Mouse (Mus musculus) liver, postnatal 0 days (tissue): ENCODE data around the gene Tbx21. TPM values are rescaled to one million over a fixed set of nuclear protein-coding genes. Genes with fewer than 3 reads are reported as not detected.
A peak's percentile ranks its signal among the peaks of the same experiment; 100 is the strongest.

Experiments
- ATAC-seq: fragments of 200-750 bp; cut with Nextera tagmentation; 2 replicates; pipeline ENCODE4 v1.8.0; 2017; ENCODE audit warnings: mild to moderate bottlenecking, moderate library complexity
- DNase-seq: peaks from one replicate; pipeline ENCODE4 v3.0.0-alpha.2; 2016
- H3K27ac ChIP-seq: fragments of 300-500 bp; sonication (generic); 2 replicates; pipeline ENCODE4 v1.5.1; 2014; ENCODE audit warnings: antibody characterized with exemption, moderate library complexity, mild to moderate bottlenecking, low read depth
- H3K27me3 ChIP-seq: fragments of 300-500 bp; sonication (generic); 2 replicates; pipeline ENCODE4 v1.6.1; 2014; ENCODE audit warnings: low read length, control low read depth, mixed read lengths; ENCODE audit not compliant: insufficient read depth
- H3K36me3 ChIP-seq: fragments of 300-500 bp; sonication (generic); replicated peaks from 2 replicates; pipeline ENCODE4 v1.6.1; 2014; ENCODE audit warnings: mild to moderate bottlenecking, control low read depth, low read length, moderate library complexity, mixed read lengths; ENCODE audit not compliant: insufficient read depth
- H3K4me1 ChIP-seq: fragments of 300-500 bp; sonication (generic); 2 replicates; pipeline ENCODE4 v1.6.1; 2014; ENCODE audit warnings: antibody characterized with exemption, mild to moderate bottlenecking, control low read depth; ENCODE audit not compliant: insufficient read depth
- H3K4me2 ChIP-seq: fragments of 300-500 bp; sonication (generic); 2 replicates; pipeline ENCODE4 v1.6.1; 2014; ENCODE audit warnings: low read depth, mild to moderate bottlenecking, low read length, moderate library complexity, mixed read lengths
- H3K4me3 ChIP-seq: fragments of 300-500 bp; sonication (generic); 2 replicates; pipeline ENCODE4 v1.5.1; 2014; ENCODE audit warnings: low read depth, low read length
- H3K9ac ChIP-seq: fragments of 300-500 bp; sonication (generic); replicated peaks from 2 replicates; pipeline ENCODE4 v1.6.1; 2014; ENCODE audit warnings: mild to moderate bottlenecking, moderate library complexity
- H3K9me3 ChIP-seq: fragments of 300-500 bp; sonication (generic); 2 replicates; pipeline ENCODE4 v1.6.1; 2016; ENCODE audit warnings: mild to moderate bottlenecking, control low read depth, low read length, mixed read lengths
- CTCF ChIP-seq: sonication (generic); IDR thresholded peaks from 2 replicates; pipeline ENCODE4 v1.5.1; 2016; ENCODE audit warnings: antibody characterized with exemption, low read depth
- EP300 ChIP-seq: IDR thresholded peaks from 2 replicates; pipeline ENCODE4 v1.6.1; 2016; ENCODE audit warnings: antibody characterized with exemption, low read depth, mild to moderate bottlenecking
- WGBS: fragments of 180-500 bp; shearing (Covaris S2); extraction: QIAGEN DNeasy Blood & Tissue Kit; methylation state at CpG from one replicate; pipeline ENCODE4 v1.1.7; 2014; ENCODE audit not compliant: insufficient replicate concordance; 5-methylcytosine and 5-hydroxymethylcytosine counted together
- polyA plus RNA-seq: library from polyadenylated mRNA; unstranded; fragments of >200 nt; fragmentation: Nextera tagmentation; extraction: Ambion mirVana; gene quantifications from 2 replicates; pipeline ENCODE4 v1.2.1, GENCODE M21; 2015

Gene Tbx21
- polyA plus RNA-seq, 1 experiment from 2014 or later, result 0.27 TPM

- ATAC-seq (peak; percentile 19; the same call in 1 of the 2 replicates), DNase-seq (no peak)
- no peak overlapping the region for H3K27ac ChIP-seq
- H3K27me3 ChIP-seq, result peaks cover 9% of the 10 kb centered on the region; the same call in 1 of the 2 replicates
- H3K4me2 ChIP-seq, result peak overlapping the region; percentile 64
- 71% methylated on average over 63 of the region's 69 CpGs for WGBS
- H3K9ac ChIP-seq, result no peak overlapping the region
- H3K36me3 ChIP-seq, result no peaks in the 10 kb centered on the region
- H3K4me1 ChIP-seq, result peaks cover 14% of the 10 kb centered on the region
- no peaks in the 10 kb centered on the region for H3K9me3 ChIP-seq
- TF ChIP-seq CTCF (no peak), EP300 (no peak)
- H3K4me3 ChIP-seq, result peak overlapping the region; percentile 24; the same call in 1 of the 2 replicates
Observed at GRCm38 (mm10) chr11:97138554-97139226, 23.6 kb upstream of the Tbx21 start.

- 47% methylated on average over 5 of the region's 5 CpGs for WGBS
- H3K4me1 ChIP-seq, result no peaks in the 10 kb centered on the region
- H3K27me3 ChIP-seq, result peaks cover 8% of the 10 kb centered on the region; the same call in 1 of the 2 replicates
- TF ChIP-seq EP300 (no peak), CTCF (no peak)
- H3K9me3 ChIP-seq, result no peaks in the 10 kb centered on the region
- no peak overlapping the region for H3K4me2 ChIP-seq
- no peak overlapping the region for H3K27ac ChIP-seq
- no peak overlapping the region for H3K9ac ChIP-seq
- ATAC-seq, result no peak
- no peaks in the 10 kb centered on the region for H3K36me3 ChIP-seq
- DNase-seq, result no peak
- H3K4me3 ChIP-seq, result no peak overlapping the region
Observed at GRCm38 (mm10) chr11:97133270-97133669, 18.1 kb upstream of the Tbx21 start.

- TF ChIP-seq EP300 (no peak), CTCF (no peak)
- no peak overlapping the region for H3K4me3 ChIP-seq
- H3K27me3 ChIP-seq, result 0 out of 2 replicates have a peak, but pooled peaks cover 3% of the 10 kb centered on the region
- no peak overlapping the region for H3K4me2 ChIP-seq
- 29% methylated on average over 6 of the region's 6 CpGs for WGBS
- no peaks in the 10 kb centered on the region for H3K36me3 ChIP-seq
- H3K9ac ChIP-seq, result no peak overlapping the region
- no peaks in the 10 kb centered on the region for H3K4me1 ChIP-seq
- H3K27ac ChIP-seq, result no peak overlapping the region
- no peak for ATAC-seq
- DNase-seq, result no peak
- no peaks in the 10 kb centered on the region for H3K9me3 ChIP-seq
Observed at GRCm38 (mm10) chr11:97132185-97132584, 17.1 kb upstream of the Tbx21 start.

GRCm38 (mm10) chr11:97131683-97132082 lies 16.6 kb upstream of the Tbx21 start:
- Histone ChIP-seq H3K4me1 (peaks cover 4% of the 10 kb centered on the region), H3K36me3 (no peaks in the 10 kb centered on the region), H3K27me3 (0 out of 2 replicates have a peak, but pooled peaks cover 3% of the 10 kb centered on the region), H3K9ac (no peak overlapping the region), H3K4me3 (no peak overlapping the region), H3K27ac (no peak overlapping the region), H3K9me3 (no peaks in the 10 kb centered on the region), H3K4me2 (no peak overlapping the region)
- DNase-seq, result no peak
- no peak for TF ChIP-seq EP300
- TF ChIP-seq CTCF, result no peak
- WGBS, result 66% methylated on average over 2 of the region's 2 CpGs
- no peak for ATAC-seq

- TF ChIP-seq EP300, result no peak
- Histone ChIP-seq H3K9ac (no peak overlapping the region), H3K9me3 (no peaks in the 10 kb centered on the region), H3K27ac (no peak overlapping the region), H3K4me2 (no peak overlapping the region), H3K4me1 (peaks cover 5% of the 10 kb centered on the region), H3K27me3 (peaks cover 7% of the 10 kb centered on the region; the same call in 1 of the 2 replicates), H3K4me3 (no peak overlapping the region), H3K36me3 (no peaks in the 10 kb centered on the region)
- DNase-seq, result no peak
- WGBS, result 65% methylated on average over 7 of the region's 7 CpGs
- no peak for ATAC-seq
Observed at GRCm38 (mm10) chr11:97130318-97130717, 15.2 kb upstream of the Tbx21 start.

- Histone ChIP-seq H3K4me1 (peaks cover 5% of the 10 kb centered on the region), H3K9me3 (no peaks in the 10 kb centered on the region), H3K4me3 (no peak overlapping the region), H3K36me3 (no peaks in the 10 kb centered on the region), H3K4me2 (no peak overlapping the region), H3K27me3 (peaks cover 7% of the 10 kb centered on the region; the same call in 1 of the 2 replicates), H3K27ac (no peak overlapping the region), H3K9ac (no peak overlapping the region)
- no peak for ATAC-seq
- no peak for TF ChIP-seq EP300
- TF ChIP-seq CTCF, result no peak
- 39% methylated on average over 3 of the region's 3 CpGs for WGBS
- DNase-seq, result no peak
Observed at GRCm38 (mm10) chr11:97128956-97129355, 13.8 kb upstream of the Tbx21 start.
